Mouse (Mus musculus): ENCODE results near the gene Fam71a. TPM values are rescaled to one million over a fixed set of nuclear protein-coding genes. Genes with fewer than 3 reads are reported as not detected.
A peak's percentile ranks its signal among the peaks of the same experiment; 100 is the strongest.

Gene Fam71a
- total and polyA plus RNA-seq, 3 experiments = not detected

GRCm38 (mm10) chr1:191203496-191203895 is 38.9 kb upstream of the Fam71a start:
- no peak for DNase-seq (ENCODE audit: extremely low read depth)
- no peak for TF ChIP-seq POLR2A (IDR thresholded peaks at IDR 0.05; ENCODE audit: low read depth, low read length)
- no peak for TF ChIP-seq CTCF (conservative IDR thresholded peaks at IDR 0.05 in 1 of 2, IDR thresholded peaks at IDR 0.05 in 1 of 2; ENCODE audit: low read depth in 2 of 2, low read length in 2 of 2)
- no peak for TF ChIP-seq SMC3 (IDR thresholded peaks at IDR 0.05; ENCODE audit: low read depth, low read length)
- TF ChIP-seq BHLHE40 (IDR thresholded peaks at IDR 0.05; ENCODE audit: low read depth, low read length) = no peak
- no peak for TF ChIP-seq TCF12 (IDR thresholded peaks at IDR 0.05; ENCODE audit: low read depth, low read length)
- TF ChIP-seq USF1 (IDR thresholded peaks at IDR 0.05; ENCODE audit: low read depth, low read length) = no peak
- no peak for TF ChIP-seq E2F4 (IDR thresholded peaks at IDR 0.05; ENCODE audit: insufficient replicate concordance, low read depth, low read length)
- TF ChIP-seq MEF2A (IDR thresholded peaks at IDR 0.05; ENCODE audit: borderline replicate concordance, low read depth, low read length) = no peak
- no peak for TF ChIP-seq RAD21 (IDR thresholded peaks at IDR 0.05; ENCODE audit: low read depth, low read length)

GRCm38 (mm10) chr1:191202208-191202952 is 37.8 kb upstream of the Fam71a start:
- Histone ChIP-seq H3K27ac (ENCODE audit: insufficient read depth, low read depth) (no peak overlapping the region), H3K27me3 (replicated peaks) (peaks cover 1% of the 10 kb centered on the region), H3K9me3 (replicated peaks; ENCODE audit: low read length) (peaks cover 14% of the 10 kb centered on the region), H3K79me2 (replicated peaks; ENCODE audit: control insufficient read depth, extremely low read depth, insufficient read depth, poor library complexity, severe bottlenecking) (no peaks in the 10 kb centered on the region), H3K9ac (ENCODE audit: insufficient read depth, low read depth) (no peak overlapping the region), H3K4me1 (ENCODE audit: control insufficient read depth in 1 of 2, insufficient read depth in 2 of 2) (peaks cover 9 to 43% of the 10 kb centered on the region in 2 experiments), H3K36me3 (replicated peaks in 1 of 2; ENCODE audit: control insufficient read depth in 1 of 2, insufficient read depth in 1 of 2, low read length in 1 of 2) (no peaks in the 10 kb centered on the region), H3K4me3 (replicated peaks in 1 of 3; ENCODE audit: low read depth in 2 of 3, low read length in 2 of 3, poor library complexity in 1 of 3) (no peak overlapping the region), H3K4me2 (ENCODE audit: insufficient read depth, low read depth, poor library complexity, severe bottlenecking) (no peak overlapping the region)
- dilution Hi-C loops (cut with MboI; ENCODE audit: extremely low pct_ligation_motif_present, extremely low pct_unique_long_range_greater_than_20kb, low sequenced_read_pairs) = no loop called here
- TF ChIP-seq CTCF (conservative IDR thresholded peaks at IDR 0.05 in 1 of 2, IDR thresholded peaks at IDR 0.05 in 1 of 2; ENCODE audit: low read depth in 2 of 2, low read length in 2 of 2) (peak; percentile 19 to 37; a peak in 2 of 4 replicates), SMC3 (IDR thresholded peaks at IDR 0.05; ENCODE audit: low read depth, low read length) (peak; percentile 19; the same call in 1 of the 2 replicates), MXI1 (IDR thresholded peaks at IDR 0.05; ENCODE audit: low read depth, low read length) (no peak)
- no peak for DNase-seq (ENCODE audit: extremely low read depth)
- in situ Hi-C loops (cut with MboI; ENCODE audit: low pct_ligation_motif_present, low pct_unique_long_range_greater_than_20kb, low sequenced_read_pairs) = no loop called here

More at GRCm38 (mm10) chr1:191203496-191203895, 38.9 kb upstream of the Fam71a start:
- in situ Hi-C loops (cut with MboI; ENCODE audit: low pct_ligation_motif_present, low pct_unique_long_range_greater_than_20kb, low sequenced_read_pairs) (no loop called here), dilution Hi-C loops (cut with MboI; ENCODE audit: extremely low pct_ligation_motif_present, extremely low pct_unique_long_range_greater_than_20kb, low sequenced_read_pairs) (no loop called here)
- H3K4me2 ChIP-seq (ENCODE audit: insufficient read depth, low read depth, poor library complexity, severe bottlenecking) = no peak overlapping the region
- H3K4me3 ChIP-seq (replicated peaks in 1 of 3; ENCODE audit: low read depth in 2 of 3, low read length in 2 of 3, poor library complexity in 1 of 3) = no peak overlapping the region
- H3K79me2 ChIP-seq (replicated peaks; ENCODE audit: control insufficient read depth, extremely low read depth, insufficient read depth, poor library complexity, severe bottlenecking) = no peaks in the 10 kb centered on the region
- peaks cover 1% of the 10 kb centered on the region for H3K27me3 ChIP-seq (replicated peaks)
- no peak overlapping the region for H3K9ac ChIP-seq (ENCODE audit: insufficient read depth, low read depth)
- peaks cover 3 to 32% of the 10 kb centered on the region in 2 experiments for H3K4me1 ChIP-seq (ENCODE audit: control insufficient read depth in 1 of 2, insufficient read depth in 2 of 2)
- peaks cover 14% of the 10 kb centered on the region for H3K9me3 ChIP-seq (replicated peaks; ENCODE audit: low read length)
- no peaks in the 10 kb centered on the region for H3K36me3 ChIP-seq (replicated peaks in 1 of 2; ENCODE audit: control insufficient read depth in 1 of 2, insufficient read depth in 1 of 2, low read length in 1 of 2)
- no peak overlapping the region for H3K27ac ChIP-seq (ENCODE audit: insufficient read depth, low read depth)

GRCm38 (mm10) chr1:191200816-191201602 is 36.4 kb upstream of the Fam71a start:
- dilution Hi-C loops (cut with MboI; ENCODE audit: extremely low pct_ligation_motif_present, extremely low pct_unique_long_range_greater_than_20kb, low sequenced_read_pairs) (no loop called here), in situ Hi-C loops (cut with MboI; ENCODE audit: low pct_ligation_motif_present, low pct_unique_long_range_greater_than_20kb, low sequenced_read_pairs) (no loop called here)
- H3K36me3 ChIP-seq (replicated peaks in 1 of 2; ENCODE audit: control insufficient read depth in 1 of 2, insufficient read depth in 1 of 2, low read length in 1 of 2) = no peaks in the 10 kb centered on the region
- H3K4me3 ChIP-seq (replicated peaks in 1 of 3; ENCODE audit: low read depth in 2 of 3, low read length in 2 of 3, poor library complexity in 1 of 3) = no peak overlapping the region
- H3K4me1 ChIP-seq (ENCODE audit: control insufficient read depth in 1 of 2, insufficient read depth in 2 of 2) = peaks cover 10 to 49% of the 10 kb centered on the region in 2 experiments
- H3K79me2 ChIP-seq (replicated peaks; ENCODE audit: control insufficient read depth, extremely low read depth, insufficient read depth, poor library complexity, severe bottlenecking) = no peaks in the 10 kb centered on the region
- no peak overlapping the region for H3K27ac ChIP-seq (ENCODE audit: insufficient read depth, low read depth)
- peaks cover 14% of the 10 kb centered on the region for H3K9me3 ChIP-seq (replicated peaks; ENCODE audit: low read length)
- TF ChIP-seq ZNF384 (IDR thresholded peaks at IDR 0.05; ENCODE audit: low read depth, low read length) = no peak
- peak; percentile 77; the same call in 1 of the 2 replicates for TF ChIP-seq MAX (IDR thresholded peaks at IDR 0.05; ENCODE audit: low read length)
- TF ChIP-seq BHLHE40 (IDR thresholded peaks at IDR 0.05; ENCODE audit: low read depth, low read length) = peak; percentile 73
- no peak for TF ChIP-seq JUN (IDR thresholded peaks at IDR 0.05; ENCODE audit: insufficient read depth, low read depth, low read length)
- peaks cover 4% of the 10 kb centered on the region for H3K27me3 ChIP-seq (replicated peaks)
- no peak overlapping the region for H3K9ac ChIP-seq (ENCODE audit: insufficient read depth, low read depth)
- no peak overlapping the region for H3K4me2 ChIP-seq (ENCODE audit: insufficient read depth, low read depth, poor library complexity, severe bottlenecking)
- DNase-seq (ENCODE audit: extremely low read depth) = no peak

Data from CH12.LX (cell line).